Mouse (Mus musculus): ENCODE results near the gene Prx. TPM values are rescaled to one million over a fixed set of nuclear protein-coding genes. Genes with fewer than 3 reads are reported as not detected.
A peak's percentile ranks its signal among the peaks of the same experiment; 100 is the strongest.

Gene Prx
- polyA plus RNA-seq, 1 experiment from 2014 or later: 1.1 TPM

GRCm38 (mm10) chr7:27540521-27540920, 41.4 kb downstream of the Prx start:
- no peaks in the 10 kb centered on the region for H3K27me3 ChIP-seq (replicated peaks; ENCODE audit: control insufficient read depth, insufficient read depth, low read length)
- no peak overlapping the region for H3K27ac ChIP-seq (ENCODE audit: low read length)
- H3K9ac ChIP-seq (replicated peaks; ENCODE audit: low read depth, low read length): no peak overlapping the region
- H3K9me3 ChIP-seq (ENCODE audit: control insufficient read depth, low read length): no peaks in the 10 kb centered on the region
- H3K36me3 ChIP-seq (ENCODE audit: control insufficient read depth, insufficient read depth): peaks cover 9% of the 10 kb centered on the region
- no peak overlapping the region for H3K4me3 ChIP-seq (replicated peaks; ENCODE audit: low read length)
- peaks cover 14% of the 10 kb centered on the region for H3K4me1 ChIP-seq (replicated peaks; ENCODE audit: control insufficient read depth, insufficient read depth, low read length)
- H3K4me2 ChIP-seq (ENCODE audit: low read length): no peak overlapping the region
- ATAC-seq: no peak
- 72% methylated on average over 2 of the region's 2 CpGs for WGBS

- Histone ChIP-seq H3K27ac (ENCODE audit: low read length) (no peak overlapping the region), H3K36me3 (ENCODE audit: control insufficient read depth, insufficient read depth) (peaks cover 7% of the 10 kb centered on the region), H3K9ac (replicated peaks; ENCODE audit: low read depth, low read length) (no peak overlapping the region), H3K9me3 (ENCODE audit: control insufficient read depth, low read length) (no peaks in the 10 kb centered on the region), H3K4me2 (ENCODE audit: low read length) (no peak overlapping the region), H3K4me1 (replicated peaks; ENCODE audit: control insufficient read depth, insufficient read depth, low read length) (peaks cover 14% of the 10 kb centered on the region), H3K4me3 (replicated peaks; ENCODE audit: low read length) (no peak overlapping the region), H3K27me3 (replicated peaks; ENCODE audit: control insufficient read depth, insufficient read depth, low read length) (no peaks in the 10 kb centered on the region)
- ATAC-seq: no peak
- WGBS: 92% methylated on average over 6 of the region's 6 CpGs
Observed at GRCm38 (mm10) chr7:27540935-27541334, 41.8 kb downstream of the Prx start.

DNA sequence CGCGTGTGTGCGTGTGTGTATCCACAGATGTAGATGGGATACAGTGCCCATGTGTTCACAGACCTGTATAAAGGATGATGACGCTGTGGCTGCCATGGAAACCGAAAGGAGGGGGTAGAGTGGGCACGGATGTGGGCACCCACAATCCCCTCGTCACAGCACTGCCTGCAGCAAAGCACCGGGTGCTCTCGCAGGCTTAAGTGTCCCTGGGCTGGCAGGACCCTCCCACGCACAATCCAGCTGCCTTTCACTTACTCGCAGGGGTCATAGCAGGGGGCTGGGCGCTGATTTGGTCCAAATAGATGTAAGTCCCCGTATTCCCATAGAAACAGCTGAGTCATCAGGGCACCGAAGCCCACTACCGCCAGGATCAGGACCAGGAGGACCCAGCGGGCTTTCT, 42.3 kb downstream of the Prx start:
- H3K4me3 ChIP-seq (replicated peaks; ENCODE audit: low read length): peak overlapping the region; percentile 56
- WGBS: 63% methylated on average over 16 of the region's 16 CpGs

DNA sequence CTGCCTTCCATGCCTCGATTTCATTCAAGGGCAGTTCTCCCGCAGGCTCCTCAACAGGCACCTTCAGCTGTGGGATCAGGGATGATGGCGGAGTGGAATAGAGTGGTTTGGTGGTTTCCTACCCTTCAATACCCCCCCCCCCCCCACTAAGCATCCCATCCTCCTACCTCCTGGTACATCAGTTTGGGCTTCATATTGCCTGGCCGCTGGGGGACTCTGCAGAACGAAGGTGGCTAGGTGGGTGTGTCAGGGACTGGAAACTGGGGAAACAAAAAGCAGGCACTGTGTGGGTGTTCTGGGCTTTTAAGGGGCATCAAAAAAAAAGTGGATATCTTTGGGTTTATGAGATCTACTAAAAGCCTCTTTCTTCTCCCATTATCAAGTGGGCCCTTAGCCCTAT, 42.8 kb downstream of the Prx start:
- peak overlapping the region; percentile 56 for H3K4me3 ChIP-seq (replicated peaks; ENCODE audit: low read length)
- H3K4me1 ChIP-seq (replicated peaks; ENCODE audit: control insufficient read depth, insufficient read depth, low read length): peaks cover 14% of the 10 kb centered on the region
- H3K27ac ChIP-seq (ENCODE audit: low read length): no peak overlapping the region
- WGBS: 64% methylated on average over 5 of the region's 5 CpGs
- peaks cover 7% of the 10 kb centered on the region for H3K36me3 ChIP-seq (ENCODE audit: control insufficient read depth, insufficient read depth)
- H3K27me3 ChIP-seq (replicated peaks; ENCODE audit: control insufficient read depth, insufficient read depth, low read length): no peaks in the 10 kb centered on the region
- peak overlapping the region; percentile 60 for H3K9ac ChIP-seq (replicated peaks; ENCODE audit: low read depth, low read length)
- peak overlapping the region; percentile 74 for H3K4me2 ChIP-seq (ENCODE audit: low read length)
- no peak for ATAC-seq
- no peaks in the 10 kb centered on the region for H3K9me3 ChIP-seq (ENCODE audit: control insufficient read depth, low read length)

More for the DNA sequence above, 42.3 kb downstream of the Prx start:
- Histone ChIP-seq H3K4me1 (replicated peaks; ENCODE audit: control insufficient read depth, insufficient read depth, low read length) (peaks cover 14% of the 10 kb centered on the region), H3K36me3 (ENCODE audit: control insufficient read depth, insufficient read depth) (peaks cover 7% of the 10 kb centered on the region), H3K4me2 (ENCODE audit: low read length) (peak overlapping the region; percentile 74), H3K9me3 (ENCODE audit: control insufficient read depth, low read length) (no peaks in the 10 kb centered on the region), H3K27me3 (replicated peaks; ENCODE audit: control insufficient read depth, insufficient read depth, low read length) (no peaks in the 10 kb centered on the region), H3K27ac (ENCODE audit: low read length) (no peak overlapping the region), H3K9ac (replicated peaks; ENCODE audit: low read depth, low read length) (peak overlapping the region; percentile 60)
- peak; percentile 69 for ATAC-seq

DNA sequence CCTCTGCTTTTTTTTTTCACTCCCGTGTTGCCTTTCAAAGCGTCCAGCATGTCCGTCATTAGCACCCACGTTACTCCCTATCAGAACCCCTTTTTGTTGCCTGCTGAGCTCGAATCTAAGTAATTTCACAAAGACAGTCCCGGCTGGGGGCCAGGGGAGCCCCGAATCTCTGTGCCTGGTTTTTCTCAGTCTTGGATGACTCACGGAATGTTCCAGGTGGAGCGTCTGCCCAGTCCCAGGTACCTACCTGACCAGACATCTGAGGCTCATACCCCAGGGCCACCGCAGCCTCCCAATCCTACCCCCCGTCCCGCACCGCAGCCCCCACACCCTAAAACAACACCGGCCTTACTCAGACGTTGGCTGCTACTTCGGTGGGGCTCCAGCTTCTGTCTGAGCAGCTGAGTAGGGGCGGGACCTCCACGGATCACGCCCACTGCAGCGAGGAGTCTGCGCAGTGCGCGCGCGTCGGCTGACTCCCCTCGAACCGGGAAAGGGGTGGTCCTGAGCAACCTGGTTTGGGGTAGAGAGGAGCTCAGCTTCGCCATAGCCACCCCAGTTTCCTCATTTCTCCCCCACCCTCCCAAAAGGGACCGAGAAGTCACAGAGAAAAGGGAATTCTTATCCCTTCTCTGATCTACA, 43.4 kb downstream of the Prx start:
- Histone ChIP-seq H3K4me1 (replicated peaks; ENCODE audit: control insufficient read depth, insufficient read depth, low read length) (peaks cover 14% of the 10 kb centered on the region), H3K27me3 (replicated peaks; ENCODE audit: control insufficient read depth, insufficient read depth, low read length) (no peaks in the 10 kb centered on the region), H3K9ac (replicated peaks; ENCODE audit: low read depth, low read length) (peak overlapping the region; percentile 60), H3K4me2 (ENCODE audit: low read length) (peak overlapping the region; percentile 74), H3K27ac (ENCODE audit: low read length) (no peak overlapping the region), H3K9me3 (ENCODE audit: control insufficient read depth, low read length) (no peaks in the 10 kb centered on the region), H3K36me3 (ENCODE audit: control insufficient read depth, insufficient read depth) (peaks cover 5% of the 10 kb centered on the region), H3K4me3 (replicated peaks; ENCODE audit: low read length) (peak overlapping the region; percentile 56)
- ATAC-seq: peak; percentile 96
- WGBS: 3% methylated on average over 30 of the region's 30 CpGs

- peak; percentile 8; the same call in 1 of the 2 replicates for ATAC-seq
- H3K9ac ChIP-seq (replicated peaks; ENCODE audit: low read depth, low read length): peak overlapping the region; percentile 60
- H3K9me3 ChIP-seq (ENCODE audit: control insufficient read depth, low read length): no peaks in the 10 kb centered on the region
- peak overlapping the region; percentile 56 for H3K4me3 ChIP-seq (replicated peaks; ENCODE audit: low read length)
- peaks cover 14% of the 10 kb centered on the region for H3K4me1 ChIP-seq (replicated peaks; ENCODE audit: control insufficient read depth, insufficient read depth, low read length)
- no peaks in the 10 kb centered on the region for H3K27me3 ChIP-seq (replicated peaks; ENCODE audit: control insufficient read depth, insufficient read depth, low read length)
- 57% methylated on average over 6 of the region's 6 CpGs for WGBS
- H3K36me3 ChIP-seq (ENCODE audit: control insufficient read depth, insufficient read depth): peaks cover 5% of the 10 kb centered on the region; the same call in 1 of the 2 replicates
- peak overlapping the region; percentile 74 for H3K4me2 ChIP-seq (ENCODE audit: low read length)
- H3K27ac ChIP-seq (ENCODE audit: low read length): no peak overlapping the region
Observed at GRCm38 (mm10) chr7:27543065-27543464, 43.9 kb downstream of the Prx start.

GRCm38 (mm10) chr7:27543851-27544250, 44.7 kb downstream of the Prx start:
- peaks cover 14% of the 10 kb centered on the region for H3K4me1 ChIP-seq (replicated peaks; ENCODE audit: control insufficient read depth, insufficient read depth, low read length)
- no peaks in the 10 kb centered on the region for H3K9me3 ChIP-seq (ENCODE audit: control insufficient read depth, low read length)
- H3K4me3 ChIP-seq (replicated peaks; ENCODE audit: low read length): no peak overlapping the region
- WGBS: 90% methylated on average over 4 of the region's 4 CpGs
- H3K27ac ChIP-seq (ENCODE audit: low read length): no peak overlapping the region
- ATAC-seq: no peak
- H3K27me3 ChIP-seq (replicated peaks; ENCODE audit: control insufficient read depth, insufficient read depth, low read length): no peaks in the 10 kb centered on the region
- no peak overlapping the region for H3K4me2 ChIP-seq (ENCODE audit: low read length)
- no peak overlapping the region for H3K9ac ChIP-seq (replicated peaks; ENCODE audit: low read depth, low read length)
- peaks cover 5% of the 10 kb centered on the region; the same call in 1 of the 2 replicates for H3K36me3 ChIP-seq (ENCODE audit: control insufficient read depth, insufficient read depth)

DNA sequence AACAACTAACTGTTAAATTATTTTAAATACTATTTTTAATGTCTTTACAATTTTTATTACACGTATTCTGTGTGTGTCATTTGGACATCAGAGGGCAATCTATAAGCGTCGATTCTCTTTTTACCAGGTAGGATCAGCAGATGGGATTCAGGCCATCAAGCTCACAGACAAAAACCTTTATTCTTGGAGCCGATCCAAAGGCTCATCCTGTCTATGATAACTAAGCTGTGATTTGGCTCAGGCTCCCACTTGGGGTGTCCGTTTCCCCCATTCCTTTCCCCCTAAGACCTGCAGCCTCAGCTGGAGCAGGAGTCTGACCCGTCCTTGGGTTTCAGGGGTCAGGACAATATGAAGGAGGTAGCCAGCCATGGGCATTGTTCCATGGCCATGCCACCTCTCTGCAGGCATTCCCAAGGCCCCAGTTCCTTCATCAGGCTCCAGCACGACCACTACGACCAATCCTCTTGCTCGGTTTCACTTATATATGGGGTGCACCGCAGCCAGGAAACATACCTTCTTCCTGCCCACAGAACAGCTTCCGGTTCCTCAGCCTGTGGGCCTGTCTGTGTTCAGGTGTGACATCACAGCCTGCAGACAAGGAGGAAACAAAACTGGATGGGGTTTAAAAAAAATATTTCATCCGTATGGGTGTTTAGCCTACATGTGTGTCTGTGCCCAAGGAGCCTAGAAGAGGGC, 45.7 kb downstream of the Prx start:
- ATAC-seq: no peak
- H3K4me2 ChIP-seq (ENCODE audit: low read length): no peak overlapping the region
- no peaks in the 10 kb centered on the region for H3K36me3 ChIP-seq (ENCODE audit: control insufficient read depth, insufficient read depth)
- no peaks in the 10 kb centered on the region for H3K9me3 ChIP-seq (ENCODE audit: control insufficient read depth, low read length)
- H3K9ac ChIP-seq (replicated peaks; ENCODE audit: low read depth, low read length): no peak overlapping the region
- 86% methylated on average over 12 of the region's 12 CpGs for WGBS
- H3K4me1 ChIP-seq (replicated peaks; ENCODE audit: control insufficient read depth, insufficient read depth, low read length): peaks cover 14% of the 10 kb centered on the region
- no peak overlapping the region for H3K27ac ChIP-seq (ENCODE audit: low read length)
- H3K4me3 ChIP-seq (replicated peaks; ENCODE audit: low read length): no peak overlapping the region
- H3K27me3 ChIP-seq (replicated peaks; ENCODE audit: control insufficient read depth, insufficient read depth, low read length): no peaks in the 10 kb centered on the region

GRCm38 (mm10) chr7:27549597-27549996, 50.5 kb downstream of the Prx start:
- no peak overlapping the region for H3K27ac ChIP-seq (ENCODE audit: low read length)
- WGBS: 82% methylated on average over 6 of the region's 6 CpGs
- no peaks in the 10 kb centered on the region for H3K36me3 ChIP-seq (ENCODE audit: control insufficient read depth, insufficient read depth)
- no peak overlapping the region for H3K4me2 ChIP-seq (ENCODE audit: low read length)
- peaks cover 15% of the 10 kb centered on the region for H3K4me1 ChIP-seq (replicated peaks; ENCODE audit: control insufficient read depth, insufficient read depth, low read length)
- no peak overlapping the region for H3K4me3 ChIP-seq (replicated peaks; ENCODE audit: low read length)
- no peak for ATAC-seq
- H3K9me3 ChIP-seq (ENCODE audit: control insufficient read depth, low read length): no peaks in the 10 kb centered on the region
- H3K9ac ChIP-seq (replicated peaks; ENCODE audit: low read depth, low read length): no peak overlapping the region
- no peaks in the 10 kb centered on the region for H3K27me3 ChIP-seq (replicated peaks; ENCODE audit: control insufficient read depth, insufficient read depth, low read length)
